Mouse (Mus musculus) kidney, postnatal 4 days (tissue): Measurements from ENCODE around the gene Dop1b.
A peak's percentile ranks its signal among the peaks of the same experiment; 100 is the strongest.

Source experiments
- DNase-seq, 2 experiments: peaks; one replicate each; pipeline ENCODE4 v3.0.0; 2021; ENCODE audit warnings: mixed read lengths in 2 of 2

The Dop1b gene

DNA sequence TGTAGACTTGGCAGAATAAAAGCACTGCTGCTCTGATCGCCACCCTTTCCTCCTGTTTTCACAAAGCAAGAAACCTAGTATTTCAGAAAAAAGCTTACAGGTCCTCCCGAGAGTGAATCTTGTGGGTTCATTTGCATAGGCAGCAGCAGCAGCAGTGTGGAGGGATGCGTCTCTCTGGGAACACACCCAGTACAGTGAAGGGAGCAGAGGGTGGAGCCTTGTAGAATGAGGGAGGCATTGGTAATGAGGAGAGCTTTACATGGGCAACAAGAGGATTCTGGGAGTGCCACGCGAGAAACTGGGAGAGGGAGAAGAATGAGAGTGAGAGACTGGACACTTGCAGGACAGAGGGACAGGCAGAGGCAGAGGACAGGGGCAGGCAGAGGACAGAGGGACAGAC lies 2.7 kb downstream of the Dop1b start:
- DNase-seq = no peak

DNA sequence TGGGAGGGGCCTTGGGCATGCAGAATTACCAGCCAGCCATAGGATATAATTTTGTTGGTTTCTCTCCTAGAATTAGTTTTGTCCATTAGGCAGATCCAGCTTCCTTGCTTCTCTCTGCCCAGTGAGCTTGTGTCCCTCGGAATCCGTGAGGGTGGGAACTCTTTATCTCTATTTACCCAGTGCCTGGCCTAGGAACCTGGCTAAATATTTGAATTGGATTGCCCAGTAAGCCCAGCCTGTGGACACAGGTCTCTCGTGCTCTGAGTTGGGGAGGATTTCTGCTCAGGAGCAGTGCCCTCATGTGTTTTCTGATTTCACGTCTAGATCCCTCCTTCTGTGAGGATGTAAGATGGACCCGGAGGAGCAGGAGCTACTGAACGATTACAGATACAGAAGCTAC lies 4.1 kb downstream of the Dop1b start:
- DNase-seq = no peak

DNA sequence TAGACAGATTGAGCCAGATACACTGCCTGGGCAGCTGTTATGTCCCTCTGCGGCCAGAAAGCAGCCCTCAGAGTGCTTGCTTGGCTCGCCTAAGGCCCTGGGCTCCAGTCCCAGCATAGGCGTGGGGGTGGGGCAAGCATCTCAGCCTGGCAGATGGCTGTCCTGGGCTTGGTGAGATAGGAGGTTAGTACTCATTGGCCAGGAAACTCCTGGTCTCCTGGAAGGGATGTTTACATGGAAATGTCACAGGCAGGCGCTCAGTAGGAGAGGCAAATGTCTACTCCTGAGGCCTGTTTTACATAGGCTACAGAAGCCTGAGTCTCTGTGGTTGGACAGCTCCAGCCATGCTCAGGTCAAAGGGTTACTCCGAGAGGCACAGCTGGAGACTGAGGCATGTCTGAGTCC lies 5.6 kb downstream of the Dop1b start:
- DNase-seq = peak; percentile 33 to 51

DNA sequence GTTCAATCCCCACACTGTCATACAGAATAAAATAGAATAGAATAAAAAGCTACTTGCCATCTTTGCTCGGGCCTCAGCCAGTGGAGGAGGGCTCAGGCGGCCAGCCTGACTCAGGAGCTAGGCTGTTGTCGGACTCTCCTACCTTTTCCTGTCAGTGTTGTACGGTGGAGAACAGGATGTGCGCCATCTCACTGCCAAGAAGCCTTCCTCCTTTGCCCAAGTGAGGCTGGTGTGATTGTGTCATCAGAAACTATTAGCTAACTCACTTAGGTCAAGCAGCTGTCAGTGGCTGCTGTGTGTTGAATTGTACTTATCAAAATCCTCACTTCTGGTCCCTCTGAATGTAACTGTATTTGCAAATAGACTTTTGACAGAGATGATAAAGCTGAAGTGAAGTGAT lies 10.1 kb downstream of the Dop1b start:
- no peak for DNase-seq

DNA sequence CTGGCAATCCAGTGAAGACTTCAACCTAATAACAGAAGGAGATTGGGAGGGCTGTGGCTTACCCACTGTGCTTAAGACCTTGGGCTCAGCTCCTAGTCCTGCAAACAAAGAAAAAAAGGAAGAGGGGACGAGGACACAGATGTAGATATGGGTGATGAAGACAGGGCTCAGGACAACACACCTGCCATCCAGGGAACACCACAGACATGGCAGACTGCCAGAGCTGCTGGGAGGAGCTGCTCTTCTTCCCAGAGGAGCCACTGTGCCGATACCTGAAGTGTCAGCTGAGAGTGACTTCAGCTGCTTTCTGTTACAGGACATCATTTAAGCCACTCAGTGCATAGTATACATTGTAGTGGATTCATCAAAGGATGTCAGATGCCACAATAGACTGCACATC lies 10.8 kb downstream of the Dop1b start:
- DNase-seq = no peak

DNA sequence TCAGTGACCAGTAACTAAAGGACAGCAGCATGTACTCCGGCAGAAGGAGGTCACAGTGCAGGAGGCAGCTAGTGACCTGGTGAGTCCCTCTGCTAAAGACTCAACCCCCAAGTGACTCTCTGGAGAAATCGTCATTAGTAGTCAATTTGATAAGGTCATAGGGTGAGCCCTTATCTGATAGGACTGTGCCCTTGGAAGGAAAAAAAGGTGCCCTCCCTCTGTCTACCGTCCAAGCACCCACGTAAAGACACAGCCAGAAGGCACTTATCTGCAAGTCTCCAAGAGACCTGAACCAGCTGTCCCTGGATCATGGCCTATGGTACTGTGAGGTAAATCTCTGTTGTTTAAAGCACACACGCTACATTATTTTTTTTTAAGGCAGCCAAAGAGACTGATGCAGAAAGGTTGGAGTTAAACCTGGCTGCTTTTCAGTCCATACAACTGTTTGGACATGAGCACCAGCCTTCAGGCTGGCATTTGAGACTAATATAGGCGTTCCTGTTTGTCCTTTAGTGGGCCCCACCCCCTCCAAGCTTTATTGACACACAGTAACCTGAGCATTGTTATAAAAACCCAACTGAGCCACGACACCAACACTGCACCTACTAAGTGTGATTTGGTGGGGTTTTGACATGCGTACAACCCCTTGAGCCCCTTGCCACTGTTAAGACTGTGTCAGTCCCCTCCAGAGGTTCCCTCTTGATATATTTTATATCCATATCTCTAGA lies 13.9 kb downstream of the Dop1b start:
- DNase-seq = no peak

DNA sequence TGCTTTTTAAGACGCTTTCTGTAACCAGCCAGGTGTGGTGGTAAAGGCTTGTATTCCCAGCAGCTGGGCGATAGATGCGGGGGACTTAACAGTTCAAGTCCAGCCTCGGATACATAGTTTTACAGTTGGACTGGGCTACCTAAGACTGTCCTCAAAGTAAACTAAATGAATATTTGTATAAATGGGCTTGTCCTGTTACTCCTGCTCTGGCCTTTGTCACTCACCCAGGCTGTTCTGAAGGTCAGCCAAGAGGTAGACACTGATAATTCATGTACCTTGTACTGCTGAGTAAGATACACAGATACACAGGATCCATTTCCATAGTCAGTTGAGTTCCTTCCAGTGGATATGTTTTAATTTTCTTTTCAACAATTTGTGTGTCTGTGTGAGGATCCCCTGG lies 14.5 kb downstream of the Dop1b start:
- no peak for DNase-seq

DNA sequence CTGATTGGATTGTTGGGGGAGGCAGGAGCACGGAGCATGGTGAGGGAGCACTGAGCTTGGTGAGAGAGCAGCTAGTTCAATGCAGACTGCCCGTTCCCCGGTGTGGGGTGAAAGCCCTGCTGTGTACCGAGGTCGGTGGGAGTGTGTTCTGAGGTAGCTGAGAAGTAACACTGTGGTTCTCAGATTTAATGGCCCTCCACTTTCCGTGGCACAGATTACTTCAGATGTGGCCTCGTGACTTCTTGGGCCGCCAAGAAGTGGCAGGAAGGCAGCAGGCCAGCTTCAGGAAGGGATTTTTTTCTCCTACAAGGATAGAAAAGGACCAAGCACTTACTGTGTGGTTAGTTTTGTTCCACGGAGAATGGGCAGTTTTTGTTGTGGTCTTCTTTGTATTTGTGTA lies 17.0 kb downstream of the Dop1b start:
- DNase-seq = no peak

DNA sequence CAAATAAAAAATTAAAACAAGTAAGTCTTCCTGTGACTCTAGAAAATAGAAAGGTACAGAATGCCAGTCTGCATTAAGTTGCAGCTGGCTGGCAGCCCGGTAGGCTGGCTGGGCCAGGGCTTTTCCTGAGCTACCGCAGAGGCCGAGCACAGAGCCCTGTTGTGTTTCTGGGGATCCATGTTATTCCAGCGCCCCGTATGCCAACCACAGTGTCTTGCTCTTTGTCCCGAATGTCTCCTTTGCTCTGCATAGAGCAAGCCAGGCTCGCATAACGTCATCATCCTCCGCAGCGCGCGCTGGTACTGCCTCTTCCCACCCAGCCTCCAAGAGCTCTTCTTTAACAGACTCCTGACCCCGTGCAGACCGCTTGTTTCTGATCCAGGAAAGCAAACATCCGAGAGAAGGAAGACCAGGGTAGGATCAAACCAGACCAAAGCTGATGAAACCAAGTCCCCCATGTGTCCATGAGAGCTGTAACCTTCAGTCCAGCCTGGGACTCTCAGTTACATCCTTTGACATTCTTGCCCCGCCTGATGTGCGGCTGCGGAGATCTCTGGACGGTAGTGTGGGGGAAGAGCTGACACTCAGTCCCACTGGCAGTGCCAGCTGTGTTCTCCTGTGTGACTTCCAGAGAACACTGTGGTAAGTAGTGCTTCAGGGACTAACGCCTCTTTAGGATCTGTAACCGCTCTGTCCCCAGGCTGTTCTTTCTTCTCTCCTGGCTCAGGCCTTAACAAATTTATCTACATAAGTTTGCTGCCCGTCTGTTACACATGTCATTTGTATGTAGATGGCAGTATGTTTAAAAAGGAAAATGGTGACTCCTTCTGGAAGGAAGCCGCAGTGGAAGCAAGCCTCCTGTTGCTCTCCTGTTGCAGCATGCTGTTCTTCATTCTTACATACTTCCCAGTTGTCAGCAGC lies 18.4 kb downstream of the Dop1b start:
- DNase-seq = no peak

DNA sequence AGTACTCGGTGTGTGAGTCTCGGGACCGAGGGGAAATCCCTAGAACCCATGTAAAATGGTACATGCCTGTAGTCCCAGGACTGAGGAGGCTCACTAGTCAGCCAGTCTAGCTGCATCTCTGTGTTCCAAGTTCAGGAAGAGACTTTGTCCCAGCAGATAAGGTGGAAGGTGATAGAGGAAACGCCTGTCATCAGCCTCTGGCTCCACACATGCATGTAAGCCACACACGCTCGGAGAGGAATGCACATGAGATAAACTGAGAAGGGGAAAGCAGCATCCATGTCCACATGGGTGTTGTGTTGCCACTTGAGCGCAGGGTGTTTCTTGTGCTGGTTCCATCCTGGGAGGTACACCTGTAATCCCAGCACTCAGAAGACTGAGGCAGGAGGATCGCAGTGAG lies 19.6 kb downstream of the Dop1b start:
- no peak for DNase-seq

DNA sequence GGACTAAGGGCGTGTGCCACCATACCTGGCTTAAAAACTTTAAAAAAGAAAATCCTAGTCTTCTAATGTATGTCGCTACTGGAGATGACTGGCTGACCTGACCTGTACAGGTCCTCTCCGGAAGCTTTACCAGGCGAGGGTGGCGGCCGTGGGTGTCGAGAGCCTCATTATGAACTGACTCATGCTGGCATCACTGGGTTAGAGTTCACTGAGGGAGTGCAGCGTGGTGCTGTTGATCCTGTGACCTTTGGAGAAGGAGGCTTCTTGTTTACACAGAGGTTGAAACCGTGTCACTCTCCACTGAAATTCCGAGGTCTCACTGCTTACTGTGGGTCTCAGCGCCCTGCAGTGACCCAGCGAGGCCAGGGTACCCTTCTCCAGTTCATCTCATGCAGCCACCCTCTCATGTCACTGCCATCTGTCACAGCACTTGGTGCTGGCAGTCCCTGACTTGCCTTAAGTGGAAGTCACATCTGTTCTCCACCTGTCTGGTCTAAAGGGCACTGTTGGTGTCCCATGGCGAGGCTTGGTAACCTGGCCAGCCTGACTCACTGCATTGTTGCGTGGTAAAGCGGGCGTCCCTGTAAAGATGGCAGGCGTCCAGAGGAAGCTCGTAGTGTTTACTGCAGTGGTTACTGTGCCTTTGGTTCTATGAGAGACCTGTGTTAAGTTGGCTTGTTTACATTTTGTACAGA lies 21.3 kb downstream of the Dop1b start:
- no peak for DNase-seq

DNA sequence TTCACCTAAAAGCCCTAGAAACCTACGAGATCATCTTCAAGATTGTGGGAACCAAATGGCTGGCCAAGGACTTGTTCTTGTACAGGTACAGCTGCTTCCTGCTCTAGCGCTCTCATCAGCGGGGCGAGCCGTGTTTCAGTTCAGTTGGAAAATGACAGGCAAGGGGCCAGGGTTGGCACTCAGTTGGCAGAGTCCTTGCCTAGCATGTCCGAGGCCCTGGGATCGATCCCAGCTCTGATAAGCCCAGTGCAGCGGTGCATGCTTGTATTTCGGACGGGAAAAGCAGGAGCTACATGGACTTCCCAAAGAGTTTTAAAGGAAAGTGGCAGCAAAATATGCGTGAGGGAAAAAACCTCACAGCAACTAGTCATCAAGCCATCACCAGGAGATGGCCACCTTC lies 27.5 kb downstream of the Dop1b start:
- no peak for DNase-seq

DNA sequence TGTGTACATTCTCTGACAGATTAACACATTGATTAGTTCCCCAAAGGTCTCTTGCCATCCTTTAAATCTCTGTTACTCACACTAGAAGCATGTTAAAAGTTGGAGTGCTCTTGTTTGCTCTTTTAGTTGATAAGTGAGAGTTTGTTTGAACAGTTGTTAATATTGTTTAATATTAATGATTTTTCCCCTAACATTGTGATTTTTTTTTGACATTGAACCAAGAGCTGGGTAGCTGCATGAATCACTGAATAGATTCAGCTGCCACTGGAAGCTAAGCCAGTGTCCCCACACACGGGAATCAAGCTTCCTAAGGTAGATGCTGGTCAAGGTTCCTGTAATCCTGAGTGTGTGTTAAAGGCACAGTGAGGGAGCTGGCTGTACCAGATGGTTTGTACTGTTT lies 31.2 kb downstream of the Dop1b start:
- no peak for DNase-seq

DNA sequence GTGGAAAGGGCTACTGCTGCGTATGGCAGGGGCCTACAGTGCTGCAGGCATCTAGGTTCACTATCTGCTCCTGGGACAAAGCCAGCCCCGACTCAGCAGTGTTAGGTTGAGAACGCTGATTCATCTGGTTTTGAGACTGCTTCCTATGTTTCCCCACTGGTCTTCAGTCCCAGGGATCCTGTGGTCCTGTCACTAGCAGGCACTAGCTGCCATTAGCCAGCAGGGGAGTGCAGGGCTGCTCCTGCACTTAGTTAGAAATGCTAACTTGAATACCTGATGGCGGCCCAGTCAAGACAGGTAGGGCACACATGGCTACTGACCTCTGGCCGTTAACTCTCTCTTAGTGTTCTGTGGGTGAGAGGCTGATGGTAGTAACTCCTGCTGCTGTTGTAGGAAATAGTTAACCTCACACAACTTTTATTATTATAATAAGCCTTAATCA lies 32.4 kb downstream of the Dop1b start:
- peak; percentile 21 for DNase-seq

DNA sequence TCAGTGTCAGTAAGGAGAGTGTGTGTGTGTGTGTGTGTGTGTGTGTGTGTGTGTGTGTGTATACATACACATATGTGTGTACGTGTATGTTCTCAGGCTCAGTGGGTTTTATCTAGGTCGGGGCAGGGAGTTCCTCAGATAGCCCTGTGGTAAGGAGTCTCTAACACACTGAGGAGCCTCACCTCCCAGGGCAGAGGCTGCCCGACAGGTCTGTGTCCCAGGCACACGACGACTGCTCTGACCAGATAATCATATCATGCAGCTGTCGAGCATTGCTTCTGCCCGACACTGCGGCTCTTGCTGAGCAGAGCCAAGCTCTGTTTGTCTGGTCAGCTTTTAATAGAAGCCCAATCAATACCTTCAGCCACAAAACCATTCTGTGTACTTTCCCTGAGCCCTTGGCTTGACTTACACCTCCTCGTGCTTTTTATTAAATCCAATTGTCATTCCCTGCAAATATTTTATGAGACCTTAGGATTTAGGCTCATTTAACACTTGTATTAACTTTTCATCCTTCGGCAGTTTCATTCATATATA lies 33.2 kb downstream of the Dop1b start:
- no peak for DNase-seq

DNA sequence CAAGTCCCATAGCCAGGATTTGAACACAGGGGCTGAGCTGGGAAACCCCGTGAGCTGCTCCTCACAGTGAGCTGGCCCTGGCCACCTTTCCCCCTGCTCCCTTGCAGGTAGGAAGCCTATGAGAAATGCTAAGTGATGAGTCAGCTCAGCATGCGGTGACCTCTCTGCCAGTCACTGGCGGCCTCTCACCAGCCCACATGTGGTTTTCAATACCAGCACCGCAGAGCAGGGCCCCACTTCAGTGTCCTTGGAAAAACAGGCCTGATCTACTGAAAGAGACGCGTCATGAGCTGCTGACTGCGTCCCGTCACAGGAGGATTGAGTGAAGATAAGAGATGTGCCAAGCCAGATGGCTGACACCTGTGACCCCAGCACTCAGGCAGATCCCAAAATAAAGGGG lies 34.7 kb downstream of the Dop1b start:
- DNase-seq = no peak

DNA sequence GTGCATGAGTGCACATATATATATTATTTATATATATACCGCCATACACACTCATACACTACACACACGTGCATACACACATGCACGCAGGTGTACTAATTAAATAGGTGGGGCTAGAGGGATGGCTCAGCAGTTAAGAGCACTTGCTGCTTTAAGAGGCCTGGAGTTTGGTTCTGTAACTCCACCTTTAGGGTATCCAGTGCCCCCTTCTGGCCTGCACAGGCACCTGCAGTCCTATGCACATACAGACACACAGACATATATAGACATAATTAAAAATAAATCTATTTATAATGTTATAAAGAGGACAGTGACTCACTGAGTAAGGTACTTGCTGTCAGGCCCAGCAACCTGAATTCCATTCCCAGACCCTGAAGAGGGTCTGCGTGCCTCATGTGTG lies 35.3 kb downstream of the Dop1b start:
- peak in 1 of 2 experiments; percentile 40 for DNase-seq

DNA sequence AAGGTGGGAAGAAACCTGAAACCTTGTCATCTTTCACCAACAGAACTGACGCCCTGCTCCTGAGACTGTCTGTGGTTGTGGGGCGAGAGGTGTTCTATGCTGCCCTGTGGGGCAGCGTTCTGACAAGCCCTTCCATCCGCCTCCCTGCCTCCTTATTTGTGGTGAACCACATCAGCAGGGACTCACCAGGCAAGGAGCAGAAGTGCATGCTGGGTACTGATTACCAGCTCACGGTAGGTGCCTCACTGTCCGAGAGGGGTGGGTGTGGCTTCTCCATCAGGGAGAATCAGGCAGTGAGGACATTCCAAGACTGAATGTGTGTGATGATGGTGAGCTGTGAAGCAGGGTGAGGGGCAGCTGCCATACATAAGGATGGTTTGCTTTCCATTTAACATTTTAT lies 35.7 kb downstream of the Dop1b start:
- no peak for DNase-seq

DNA sequence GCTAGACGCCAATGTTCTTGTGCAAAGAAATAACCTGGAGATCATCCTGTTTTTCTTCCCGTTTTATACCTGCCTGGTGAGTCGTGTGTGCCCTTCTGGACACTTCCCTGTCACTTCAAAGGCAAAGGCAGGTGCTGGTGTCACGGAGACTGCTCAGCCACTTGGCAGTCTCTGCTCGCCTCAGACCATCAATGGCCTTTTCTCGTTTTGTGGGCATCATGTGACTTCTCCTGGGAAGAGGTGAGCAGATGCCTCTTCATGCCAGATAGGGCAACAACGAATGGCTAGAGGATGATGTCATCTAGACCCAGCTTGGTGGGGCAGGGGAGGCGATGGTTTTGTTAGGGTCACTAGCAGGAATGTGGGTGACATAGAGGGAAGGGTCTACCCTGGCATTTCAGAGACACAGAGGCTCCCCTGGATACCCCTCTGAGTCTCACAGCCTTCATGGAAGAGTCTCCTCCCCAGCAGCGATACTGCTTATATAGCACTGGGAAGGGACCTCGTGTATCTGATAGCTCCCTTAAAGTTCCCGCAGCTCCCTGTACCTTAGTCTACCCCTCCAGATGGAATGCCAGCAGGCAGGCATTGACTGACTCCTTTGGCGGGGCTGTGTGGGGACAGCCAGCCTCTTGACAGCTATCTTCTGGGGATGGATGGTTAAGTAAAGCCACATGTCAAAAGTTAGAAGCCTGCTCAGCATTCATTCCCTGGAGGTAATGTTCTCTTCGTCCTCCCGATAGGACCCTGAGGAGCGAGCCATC lies 37.6 kb downstream of the Dop1b start:
- no peak for DNase-seq

DNA sequence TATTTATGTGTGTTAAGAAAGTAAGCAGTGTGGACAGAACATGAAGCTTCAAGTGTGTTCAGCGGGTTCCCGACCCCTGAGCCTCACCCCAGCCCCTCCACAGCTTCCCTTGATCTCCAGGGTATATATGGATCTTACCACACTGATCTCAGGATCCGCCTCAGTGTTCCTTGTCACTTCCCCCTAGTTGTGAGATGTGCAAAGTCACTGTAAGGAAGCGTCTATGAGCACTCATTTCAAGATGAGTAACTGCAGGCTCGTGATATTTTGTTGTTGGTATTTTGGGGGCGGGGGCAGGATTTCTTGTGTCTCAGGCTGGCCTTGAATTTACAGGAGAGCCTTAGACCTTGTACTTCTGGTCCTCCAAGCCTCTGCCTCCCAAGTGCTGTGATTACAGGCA lies 38.8 kb downstream of the Dop1b start:
- DNase-seq = no peak

DNA sequence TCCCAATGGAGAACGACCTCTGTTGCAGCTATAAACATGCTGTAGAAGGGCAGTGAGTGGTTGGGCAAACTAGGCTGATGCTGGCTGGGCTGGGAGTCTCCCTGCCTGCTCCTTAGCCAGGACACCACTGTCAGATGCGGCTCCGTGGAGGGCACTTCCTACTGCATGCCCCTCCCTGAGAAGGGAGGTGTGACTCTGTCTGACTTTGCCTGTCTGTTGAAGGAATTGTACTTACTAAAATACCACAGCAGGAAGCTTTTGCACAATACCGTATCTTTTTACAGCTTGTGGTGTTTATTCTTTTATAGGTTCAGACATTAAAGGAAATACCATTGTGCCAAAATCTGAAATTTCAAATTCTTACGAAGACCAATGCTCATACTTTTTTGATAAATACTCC lies 40.1 kb downstream of the Dop1b start:
- DNase-seq = no peak

DNA sequence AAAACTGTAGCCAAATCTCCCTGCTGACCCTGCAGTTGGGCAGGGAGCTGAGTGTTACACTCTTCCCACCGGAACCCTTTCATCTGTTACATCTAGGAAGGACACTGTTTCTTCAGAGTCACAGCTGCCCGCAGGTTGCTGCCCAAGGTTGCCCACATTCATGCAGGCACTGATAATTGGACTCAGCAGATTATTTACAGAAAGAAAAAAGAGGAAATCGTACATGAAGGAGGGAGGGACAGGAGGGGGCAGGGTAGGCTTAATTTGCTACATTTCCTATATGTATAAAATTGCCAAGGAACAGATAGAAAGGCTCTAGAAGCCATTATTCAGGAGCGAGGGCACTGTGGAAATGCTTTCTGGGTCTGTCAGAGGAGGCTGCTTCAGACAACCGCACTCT lies 44.9 kb downstream of the Dop1b start:
- DNase-seq = no peak

DNA sequence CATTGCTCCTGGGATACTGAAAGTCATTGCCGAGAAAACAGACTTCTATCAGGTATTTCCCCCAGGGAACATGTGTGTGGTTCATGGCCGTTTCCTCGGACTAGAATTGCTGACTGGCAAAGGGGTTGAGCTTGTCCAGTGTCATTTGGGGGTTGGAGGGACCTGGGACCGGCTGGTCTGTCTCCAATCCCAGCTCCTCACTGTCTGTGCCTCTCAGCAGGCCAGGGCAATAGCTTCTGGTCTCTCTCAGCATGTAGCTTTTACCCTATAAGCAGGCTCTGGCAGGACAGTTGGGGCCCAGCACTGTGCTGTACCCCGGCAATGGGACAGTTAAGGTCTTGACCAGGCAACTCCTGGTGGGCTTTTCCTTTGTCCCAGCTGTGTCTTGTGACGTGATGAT lies 51.7 kb downstream of the Dop1b start:
- DNase-seq = no peak
